Mouse (Mus musculus): ENCODE data around the gene Emilin2.

DNA sequence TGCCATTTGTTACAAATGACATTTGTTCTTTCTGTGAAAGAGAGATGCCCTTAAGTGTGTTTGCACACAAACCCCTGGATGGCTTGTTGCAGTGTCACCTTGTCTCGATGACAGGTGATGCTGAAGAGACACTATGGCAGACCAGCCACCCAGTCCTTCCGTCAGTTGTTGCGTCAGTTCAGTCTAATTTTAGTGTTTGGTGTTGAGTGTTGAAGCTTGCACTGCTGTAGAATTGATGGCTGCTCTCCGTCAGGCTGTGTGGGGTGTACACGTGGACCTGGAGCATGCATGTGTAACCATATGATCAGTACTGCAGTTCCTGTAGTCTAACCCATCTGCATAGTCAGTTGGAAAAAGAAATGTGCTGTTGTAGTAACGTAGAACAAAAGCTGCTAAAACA is 62.8 kb downstream of the Emilin2 start:
- TF ChIP-seq CTCF (IDR thresholded peaks at IDR 0.05; ENCODE audit: low read depth) (no peak), EP300 (optimal IDR thresholded peaks at IDR 0.05) (no peak)
